Mouse (Mus musculus) liver, postnatal 0 days (tissue): ENCODE data around the gene Lsm12.

Experiments
- CTCF ChIP-seq: sonication (generic); IDR thresholded peaks from 2 replicates; pipeline ENCODE4 v1.5.1; 2016; ENCODE audit warnings: antibody characterized with exemption, low read depth
- EP300 ChIP-seq: IDR thresholded peaks from 2 replicates; pipeline ENCODE4 v1.6.1; 2016; ENCODE audit warnings: antibody characterized with exemption, low read depth, mild to moderate bottlenecking

DNA sequence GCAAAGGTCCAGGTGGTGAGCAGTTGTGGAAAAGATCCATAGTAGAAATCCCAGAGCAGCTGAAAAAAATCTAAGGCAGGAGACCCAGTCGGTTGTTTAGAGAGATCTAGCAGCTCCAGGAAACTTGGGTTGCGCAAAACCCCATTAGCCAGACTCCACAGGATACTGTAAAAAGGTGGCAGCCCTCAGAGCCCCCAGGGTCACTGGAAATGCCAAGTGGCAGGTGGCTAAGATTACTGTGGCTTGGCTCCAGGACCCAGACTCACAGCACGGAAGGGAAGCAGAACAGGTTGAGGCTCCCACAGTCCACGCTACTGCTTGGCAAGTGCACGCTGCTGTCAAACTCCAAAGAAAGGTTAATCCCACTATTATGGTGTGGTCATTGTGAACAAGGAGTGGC is 25.3 kb downstream of the Lsm12 start:
- no peak for TF ChIP-seq CTCF
- TF ChIP-seq EP300 = no peak
